Mouse (Mus musculus): ENCODE measurements around the gene Cd68. TPM values are rescaled to one million over a fixed set of nuclear protein-coding genes. Genes with fewer than 3 reads are reported as not detected.
A peak's percentile ranks its signal among the peaks of the same experiment; 100 is the strongest.
"Not testable (repeated sequence)": the region's sequence is repeated elsewhere in the genome, so short reads cannot be mapped to it uniquely, and the experiment has no call there.

Cd68 gene
- total and polyA plus RNA-seq, 2 experiments from 2014 or later = 2.6 to 6.1 TPM

DNA sequence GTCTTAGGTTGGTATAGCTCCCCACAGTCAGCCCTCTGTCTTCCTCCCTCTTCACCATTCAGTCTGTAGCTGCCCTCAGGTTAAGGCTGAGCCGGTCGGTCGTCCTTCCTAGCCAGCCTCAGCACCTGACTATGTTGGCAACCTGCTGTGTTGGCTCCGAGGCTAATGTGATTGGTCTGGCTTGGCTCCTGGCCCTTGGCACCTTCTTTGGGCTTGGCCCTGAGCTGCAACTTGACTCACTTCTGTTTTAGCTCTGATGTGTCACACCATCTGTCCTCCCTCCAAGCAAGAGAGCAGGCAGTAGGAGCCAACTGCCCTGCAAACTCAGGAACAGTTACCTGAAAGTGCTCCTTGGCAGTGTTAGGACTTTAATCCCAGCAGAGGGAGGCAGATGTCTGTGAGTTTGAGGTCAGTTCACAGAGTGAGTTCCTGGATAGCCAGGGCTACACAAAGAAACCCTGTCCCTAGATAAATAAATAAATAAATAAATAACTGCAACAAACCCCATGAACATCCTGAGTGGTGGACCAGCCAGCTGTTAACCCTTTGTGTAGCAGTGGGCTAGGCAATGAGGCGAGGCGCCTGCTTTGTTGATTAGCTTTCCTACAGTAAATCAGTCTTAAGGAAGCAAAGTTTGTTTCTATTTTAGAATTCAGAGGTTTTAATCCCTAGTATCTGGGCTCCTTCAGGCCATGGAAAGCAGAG is 41.0 kb upstream of the Cd68 start:
- no peak for TF ChIP-seq EP300 (IDR thresholded peaks at IDR 0.05; ENCODE audit: low read depth)
- TF ChIP-seq CTCF (IDR thresholded peaks at IDR 0.05; ENCODE audit: low read depth) = no peak
- Histone ChIP-seq H3K36me3 (replicated peaks; ENCODE audit: control insufficient read depth, insufficient read depth, low read length) (no peaks in the 10 kb centered on the region), H3K9me3 (replicated peaks; ENCODE audit: control insufficient read depth, low read length) (no peaks in the 10 kb centered on the region), H3K9ac (replicated peaks; ENCODE audit: low read depth, low read length) (no peak overlapping the region; the same call in 1 of the 2 replicates), H3K4me3 (ENCODE audit: low read depth, low read length) (no peak overlapping the region), H3K4me2 (ENCODE audit: low read depth, low read length) (no peak overlapping the region), H3K4me1 (ENCODE audit: control insufficient read depth, insufficient read depth) (peaks cover 11% of the 10 kb centered on the region; the same call in 1 of the 2 replicates), H3K27me3 (ENCODE audit: control insufficient read depth, insufficient read depth, low read length) (no peaks in the 10 kb centered on the region), H3K27ac (ENCODE audit: low read depth) (peak overlapping the region; percentile 50)
- peak; percentile 58 for DNase-seq (ENCODE audit: low spot score)
- 38% methylated on average over 6 of the region's 6 CpGs for WGBS
- peak; percentile 88 for ATAC-seq (ENCODE audit: insufficient read depth, low read depth)

DNA sequence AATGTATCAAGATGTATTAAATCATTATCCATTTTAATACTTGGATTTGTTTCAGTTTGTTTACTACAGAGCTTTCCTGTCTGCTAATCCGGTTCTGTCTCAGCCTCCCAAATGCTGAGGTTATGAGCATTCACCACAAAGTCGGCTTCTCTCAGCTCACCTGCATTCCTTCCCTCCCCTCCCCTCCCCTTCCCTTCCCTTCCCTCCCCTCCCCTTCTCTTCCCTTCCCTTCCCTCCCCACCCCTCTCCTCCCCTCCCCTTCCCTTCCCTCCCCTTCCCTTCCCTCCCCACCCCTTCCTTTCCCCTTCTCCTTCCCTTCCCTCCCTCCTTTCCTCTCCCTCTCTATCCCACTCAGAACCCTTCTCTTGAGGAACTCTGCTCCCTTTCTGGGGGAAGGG is 38.7 kb upstream of the Cd68 start:
- TF ChIP-seq CTCF (IDR thresholded peaks at IDR 0.05; ENCODE audit: low read depth) (no peak), EP300 (IDR thresholded peaks at IDR 0.05; ENCODE audit: low read depth) (no peak)
- H3K9me3 ChIP-seq (replicated peaks; ENCODE audit: control insufficient read depth, low read length) = no peaks in the 10 kb centered on the region
- no peak overlapping the region for H3K4me3 ChIP-seq (ENCODE audit: low read depth, low read length)
- ATAC-seq (ENCODE audit: insufficient read depth, low read depth) (no peak), DNase-seq (ENCODE audit: low spot score) (no peak)
- no peak overlapping the region for H3K9ac ChIP-seq (replicated peaks; ENCODE audit: low read depth, low read length)
- 36% methylated on average over 2 of the region's 2 CpGs for WGBS
- no peaks in the 10 kb centered on the region for H3K36me3 ChIP-seq (replicated peaks; ENCODE audit: control insufficient read depth, insufficient read depth, low read length)
- peaks cover 13% of the 10 kb centered on the region; the same call in 1 of the 2 replicates for H3K4me1 ChIP-seq (ENCODE audit: control insufficient read depth, insufficient read depth)
- no peak overlapping the region for H3K4me2 ChIP-seq (ENCODE audit: low read depth, low read length)
- no peaks in the 10 kb centered on the region for H3K27me3 ChIP-seq (ENCODE audit: control insufficient read depth, insufficient read depth, low read length)
- no peak overlapping the region for H3K27ac ChIP-seq (ENCODE audit: low read depth)

DNA sequence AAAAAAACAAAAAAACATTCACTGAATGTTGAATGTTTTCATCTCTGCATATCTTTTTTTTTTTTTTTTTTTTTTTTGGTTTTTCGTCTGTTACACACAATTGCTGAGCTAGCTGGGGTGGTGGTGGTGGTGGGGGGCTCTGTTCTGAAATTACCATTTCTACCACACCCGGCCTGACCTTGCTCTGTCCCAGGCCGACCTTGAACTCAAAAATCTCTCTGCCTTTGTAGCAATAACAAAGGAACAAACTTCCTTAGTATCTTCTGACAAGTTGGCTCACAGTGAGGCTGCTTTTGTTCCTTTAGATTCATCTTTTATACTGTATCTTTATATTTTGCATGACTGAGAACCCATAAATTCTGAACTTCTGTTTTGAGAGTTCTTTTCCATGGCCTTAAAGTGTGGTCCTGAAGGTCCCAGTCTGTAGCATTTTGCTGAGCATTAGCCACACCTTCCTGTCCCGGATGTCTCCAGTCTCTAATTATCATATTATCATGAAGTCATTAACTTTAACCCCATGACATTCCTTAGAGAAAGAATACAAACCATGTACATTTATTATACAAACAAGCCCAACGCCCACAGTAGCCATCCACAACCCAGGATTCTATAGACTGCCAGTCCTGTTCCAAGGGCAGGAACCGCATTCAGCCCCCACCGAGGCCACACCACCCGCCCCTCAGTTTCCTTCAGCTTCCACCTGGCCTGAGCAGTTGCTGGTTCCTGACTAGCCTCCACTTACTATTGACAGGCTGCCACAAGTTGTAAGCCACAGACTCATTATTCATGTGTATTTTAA is 38.1 kb upstream of the Cd68 start:
- no peak overlapping the region for H3K4me3 ChIP-seq (ENCODE audit: low read depth, low read length)
- H3K4me1 ChIP-seq (ENCODE audit: control insufficient read depth, insufficient read depth) = peaks cover 15% of the 10 kb centered on the region; the same call in 1 of the 2 replicates
- H3K27me3 ChIP-seq (ENCODE audit: control insufficient read depth, insufficient read depth, low read length) = no peaks in the 10 kb centered on the region
- ATAC-seq (ENCODE audit: insufficient read depth, low read depth) (no peak), DNase-seq (ENCODE audit: low spot score) (no peak)
- TF ChIP-seq EP300 (IDR thresholded peaks at IDR 0.05; ENCODE audit: low read depth) (no peak), CTCF (IDR thresholded peaks at IDR 0.05; ENCODE audit: low read depth) (no peak)
- H3K4me2 ChIP-seq (ENCODE audit: low read depth, low read length) = no peak overlapping the region
- no peak overlapping the region for H3K27ac ChIP-seq (ENCODE audit: low read depth)
- 56% methylated on average over 8 of the region's 8 CpGs for WGBS
- no peaks in the 10 kb centered on the region for H3K9me3 ChIP-seq (replicated peaks; ENCODE audit: control insufficient read depth, low read length)
- H3K9ac ChIP-seq (replicated peaks; ENCODE audit: low read depth, low read length) = no peak overlapping the region
- H3K36me3 ChIP-seq (replicated peaks; ENCODE audit: control insufficient read depth, insufficient read depth, low read length) = no peaks in the 10 kb centered on the region

DNA sequence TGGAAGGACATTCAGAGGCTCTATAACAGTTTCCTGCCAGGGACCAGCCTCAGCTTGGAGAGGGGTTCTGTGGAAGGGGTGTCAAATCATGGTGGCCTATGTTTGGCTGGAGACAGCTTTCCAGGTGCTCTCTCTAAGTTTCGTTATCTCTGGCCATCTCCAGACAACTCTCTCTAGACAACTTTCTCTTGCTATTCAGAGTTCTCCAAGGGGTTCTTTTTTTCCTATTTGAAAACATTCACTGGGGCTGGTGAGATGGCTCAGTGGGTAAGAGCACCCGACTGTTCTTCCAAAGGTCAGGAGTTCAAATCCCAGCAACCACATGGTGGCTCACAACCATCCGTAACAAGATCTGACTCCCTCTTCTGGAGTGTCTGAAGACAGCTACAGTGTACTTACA is 37.4 kb upstream of the Cd68 start:
- not testable (repeated sequence) for H3K36me3 ChIP-seq (replicated peaks; ENCODE audit: control insufficient read depth, insufficient read depth, low read length); H3K4me3 ChIP-seq (ENCODE audit: low read depth, low read length); DNase-seq (ENCODE audit: low spot score); H3K9ac ChIP-seq (replicated peaks; ENCODE audit: low read depth, low read length); H3K9me3 ChIP-seq (replicated peaks; ENCODE audit: control insufficient read depth, low read length); H3K27me3 ChIP-seq (ENCODE audit: control insufficient read depth, insufficient read depth, low read length); H3K4me2 ChIP-seq (ENCODE audit: low read depth, low read length); ATAC-seq (ENCODE audit: insufficient read depth, low read depth); H3K27ac ChIP-seq (ENCODE audit: low read depth)
- peaks cover 15% of the 10 kb centered on the region; the same call in 1 of the 2 replicates for H3K4me1 ChIP-seq (ENCODE audit: control insufficient read depth, insufficient read depth)
- 91% methylated on average over 2 of the region's 3 CpGs for WGBS

DNA sequence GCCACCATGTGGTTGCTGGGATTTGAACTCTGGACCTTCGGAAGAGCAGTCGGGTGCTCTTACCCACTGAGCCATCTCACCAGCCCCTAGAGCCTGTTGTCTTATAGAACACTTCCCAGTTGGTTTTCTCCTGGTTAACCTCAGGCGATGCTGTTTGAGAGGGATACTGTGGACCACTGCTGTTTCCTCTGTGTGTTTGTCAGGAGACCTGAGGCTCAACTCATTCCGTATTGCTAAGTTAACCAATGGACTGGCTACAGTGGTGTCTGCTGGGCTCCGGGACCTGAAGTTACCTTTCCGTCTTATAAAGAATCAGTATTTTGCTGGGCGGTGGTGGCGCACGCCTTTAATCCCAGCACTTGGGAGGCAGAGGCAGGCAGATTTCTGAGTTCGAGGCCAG is 36.9 kb upstream of the Cd68 start:
- DNase-seq (ENCODE audit: low spot score); H3K4me3 ChIP-seq (ENCODE audit: low read depth, low read length); H3K9me3 ChIP-seq (replicated peaks; ENCODE audit: control insufficient read depth, low read length); H3K27ac ChIP-seq (ENCODE audit: low read depth); ATAC-seq (ENCODE audit: insufficient read depth, low read depth); H3K9ac ChIP-seq (replicated peaks; ENCODE audit: low read depth, low read length); H3K36me3 ChIP-seq (replicated peaks; ENCODE audit: control insufficient read depth, insufficient read depth, low read length); H3K27me3 ChIP-seq (ENCODE audit: control insufficient read depth, insufficient read depth, low read length); H3K4me2 ChIP-seq (ENCODE audit: low read depth, low read length): not testable (repeated sequence)
- 95% methylated on average over 9 of the region's 10 CpGs for WGBS
- H3K4me1 ChIP-seq (ENCODE audit: control insufficient read depth, insufficient read depth) = peaks cover 15% of the 10 kb centered on the region; the same call in 1 of the 2 replicates

All from heart, postnatal 0 days (tissue).